Mouse (Mus musculus) olfactory bulb, adult 2 months (tissue): ENCODE results near the gene Syncrip. TPM values are rescaled to one million over a fixed set of nuclear protein-coding genes. Genes with fewer than 3 reads are reported as not detected.

Experiments
- H3K27ac ChIP-seq: fragments of 200-500 bp; 2 replicates; pipeline ENCODE4 v1.5.1; 2012; ENCODE audit warnings: low read depth, low read length; ENCODE audit not compliant: insufficient read depth
- H3K4me1 ChIP-seq: fragments of 200-500 bp; 2 replicates; pipeline ENCODE4 v1.6.1; 2012; ENCODE audit warnings: low read length; ENCODE audit not compliant: control insufficient read depth, insufficient read depth
- H3K4me3 ChIP-seq: fragments of 200-500 bp; 2 replicates; pipeline ENCODE4 v1.5.1; 2012; ENCODE audit warnings: mild to moderate bottlenecking, low read depth, low read length, moderate library complexity; ENCODE audit not compliant: insufficient read depth
- CTCF ChIP-seq: fragments of 200-500 bp; IDR thresholded peaks from 2 replicates; pipeline ENCODE4 v1.5.1; 2012; ENCODE audit warnings: low read depth, mild to moderate bottlenecking, low read length, moderate library complexity; ENCODE audit not compliant: insufficient read depth
- POLR2A ChIP-seq: fragments of 200-500 bp; IDR thresholded peaks from 2 replicates; pipeline ENCODE4 v1.6.1; 2012; ENCODE audit warnings: mild to moderate bottlenecking, low read depth, low read length, moderate library complexity; ENCODE audit not compliant: insufficient read depth
- WGBS: fragments of 180-500 bp; shearing (Covaris S2); methylation state at CpG from one replicate; pipeline ENCODE4 v1.1.7; 2018; 5-methylcytosine and 5-hydroxymethylcytosine counted together
- polyA plus RNA-seq: library from polyadenylated mRNA; stranded (reverse); fragments of >200 nt; gene quantifications from 2 replicates; pipeline ENCODE4 v1.2.4, GENCODE M21; 2012; ENCODE audit warnings: low replicate concordance; ENCODE audit not compliant: missing spikeins, insufficient read depth, insufficient read length

The Syncrip gene
- polyA plus RNA-seq, 1 experiment, result 280 TPM

GRCm38 (mm10) chr9:88521961-88522568 lies 39.7 kb upstream of the Syncrip start:
- peak overlapping the region; percentile 80 for H3K27ac ChIP-seq
- under 1% methylated on average over 10 of the region's 10 CpGs for WGBS
- peak overlapping the region; percentile 55 for H3K4me3 ChIP-seq
- peaks cover 3% of the 10 kb centered on the region; the same call in 1 of the 2 replicates for H3K4me1 ChIP-seq
- TF ChIP-seq POLR2A (no peak), CTCF (no peak)

- TF ChIP-seq CTCF (no peak), POLR2A (no peak)
- no peak overlapping the region for H3K27ac ChIP-seq
- 34% methylated on average over 4 of the region's 4 CpGs for WGBS
- H3K4me3 ChIP-seq, result no peak overlapping the region
- H3K4me1 ChIP-seq, result peaks cover 3% of the 10 kb centered on the region; the same call in 1 of the 2 replicates
Observed at GRCm38 (mm10) chr9:88520849-88521483, 38.6 kb upstream of the Syncrip start.

- TF ChIP-seq POLR2A, result no peak
- Histone ChIP-seq H3K4me3 (no peak overlapping the region), H3K4me1 (peaks cover 3% of the 10 kb centered on the region; the same call in 1 of the 2 replicates), H3K27ac (no peak overlapping the region)
- 48% methylated on average over 2 of the region's 2 CpGs for WGBS
Observed at GRCm38 (mm10) chr9:88520122-88520848, 37.9 kb upstream of the Syncrip start.

- Histone ChIP-seq H3K4me1 (peaks cover 3% of the 10 kb centered on the region; the same call in 1 of the 2 replicates), H3K27ac (no peak overlapping the region), H3K4me3 (no peak overlapping the region)
- TF ChIP-seq CTCF (no peak), POLR2A (no peak)
Observed at GRCm38 (mm10) chr9:88519390-88520121, 37.2 kb upstream of the Syncrip start.

GRCm38 (mm10) chr9:88516361-88516995 lies 34.1 kb upstream of the Syncrip start:
- 88% methylated on average over 3 of the region's 3 CpGs for WGBS

GRCm38 (mm10) chr9:88515546-88515945 lies 33.2 kb upstream of the Syncrip start:
- H3K27ac ChIP-seq, result no peak overlapping the region
- TF ChIP-seq POLR2A (no peak), CTCF (no peak)
- no peak overlapping the region for H3K4me3 ChIP-seq
- WGBS, result 95% methylated on average over 1 of the region's 1 CpGs
- H3K4me1 ChIP-seq, result no peaks in the 10 kb centered on the region

More at GRCm38 (mm10) chr9:88516361-88516995, 34.1 kb upstream of the Syncrip start:
- H3K27ac ChIP-seq, result no peak overlapping the region
- H3K4me1 ChIP-seq, result no peaks in the 10 kb centered on the region
- no peak overlapping the region for H3K4me3 ChIP-seq
- no peak for TF ChIP-seq POLR2A
- no peak for TF ChIP-seq CTCF

- 92% methylated on average over 6 of the region's 6 CpGs for WGBS
- no peak for TF ChIP-seq POLR2A
- TF ChIP-seq CTCF, result no peak
- H3K4me1 ChIP-seq, result no peaks in the 10 kb centered on the region
- H3K4me3 ChIP-seq, result no peak overlapping the region
- H3K27ac ChIP-seq, result no peak overlapping the region
Observed at GRCm38 (mm10) chr9:88501846-88502245, 19.5 kb upstream of the Syncrip start.

GRCm38 (mm10) chr9:88500112-88500511 lies 17.7 kb upstream of the Syncrip start:
- no peak overlapping the region for H3K4me3 ChIP-seq
- no peaks in the 10 kb centered on the region for H3K4me1 ChIP-seq
- H3K27ac ChIP-seq, result no peak overlapping the region
- no peak for TF ChIP-seq POLR2A
- no peak for TF ChIP-seq CTCF
- WGBS, result 67% methylated on average over 2 of the region's 2 CpGs
